ENCODE assay signal across 8 mouse cellular contexts in the genomic region with DNA sequence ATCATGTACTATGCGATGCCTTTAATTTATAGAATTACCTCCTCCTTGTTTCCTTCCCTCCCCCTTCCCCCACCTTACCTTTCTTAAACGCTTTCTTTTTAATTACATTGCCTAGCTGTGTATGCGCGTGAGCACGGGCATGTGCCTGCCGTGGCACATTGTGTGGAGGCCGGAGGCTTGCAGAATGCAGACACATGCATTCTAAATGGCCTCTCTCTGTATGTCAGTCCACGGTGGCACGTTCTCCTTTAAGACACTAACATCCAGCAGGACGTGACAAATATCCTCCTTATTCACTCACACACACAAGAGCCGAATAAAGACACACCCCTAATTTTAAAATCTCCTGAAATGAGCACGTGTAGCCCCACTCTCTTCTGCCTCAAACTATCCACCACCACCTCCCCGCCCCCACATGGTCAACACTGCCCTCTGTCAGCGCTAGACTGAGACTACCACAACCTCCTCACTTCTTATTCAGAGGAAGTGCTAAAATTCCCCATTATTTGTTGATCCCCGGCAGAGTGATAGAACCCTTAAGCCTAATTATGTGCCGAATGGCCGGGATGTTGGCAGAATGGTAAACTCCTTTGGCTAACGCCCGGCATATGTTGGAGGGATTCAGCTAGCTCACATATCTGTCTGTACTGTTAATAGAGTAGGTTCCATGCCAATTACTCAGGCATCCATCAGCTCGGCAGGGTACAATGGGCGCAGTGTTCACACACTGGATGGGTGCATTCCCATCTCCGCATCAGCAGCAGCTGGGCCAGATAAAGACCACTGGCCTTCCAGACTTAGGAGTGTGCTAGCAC.
DNase-seq lines count a peak whose midpoint lies in the region; ATAC-seq and TF ChIP-seq lines count a peak whose summit lies in the region.

No protein-coding gene starts in this region.

- H3K9me3 ChIP-seq in forebrain, embryonic 13.5 days (replicated peaks) = no peaks in the 10 kb centered on the region
- H3K9me3 ChIP-seq in heart, postnatal 0 days (replicated peaks; ENCODE audit: control insufficient read depth, low read length) = peaks cover 5% of the 10 kb centered on the region; the same call in 1 of the 2 replicates
- H3K9me3 ChIP-seq in liver, postnatal 0 days (ENCODE audit: low read length) = peaks cover 6% of the 10 kb centered on the region
- 0 out of 2 replicates have a peak, but pooled peaks cover 4% of the 10 kb centered on the region for H3K9me3 ChIP-seq in neural tube, embryonic 11.5 days (ENCODE audit: control insufficient read depth, low read length)

- no peak for TF ChIP-seq EP300 in heart, postnatal 0 days (IDR thresholded peaks at IDR 0.05; ENCODE audit: low read depth)
- no peak for TF ChIP-seq EP300 in liver, postnatal 0 days (IDR thresholded peaks at IDR 0.05; ENCODE audit: low read depth)

- DNase-seq in adrenal gland, adult 2 months = peak; percentile 82
- DNase-seq in heart, postnatal 0 days (ENCODE audit: low spot score) = peak; percentile 84
- DNase-seq in kidney, postnatal 14 days = peak; percentile 69
- peak; percentile 69 for DNase-seq in liver, postnatal 0 days
- DNase-seq in neural tube, embryonic 11.5 days (ENCODE audit: low spot score) = peak; percentile 83
- peak; percentile 53 to 80 for DNase-seq in urinary bladder, postnatal 4 days (ENCODE audit: low spot score in 2 of 2)

- peak overlapping the region; percentile 34 for H3K4me3 ChIP-seq in forebrain, embryonic 13.5 days
- peak overlapping the region; percentile 47 for H3K4me3 ChIP-seq in heart, postnatal 0 days (ENCODE audit: low read depth, low read length)
- peak overlapping the region; percentile 46 for H3K4me3 ChIP-seq in liver, postnatal 0 days (ENCODE audit: low read depth, low read length)
- peak overlapping the region; percentile 12 for H3K4me3 ChIP-seq in neural tube, embryonic 11.5 days (ENCODE audit: low read depth, low read length)

- peak; percentile 32 for ATAC-seq in CD4-positive, CD25-positive, alpha-beta regulatory T cell, adult 4 months
- peak; percentile 88 for ATAC-seq in forebrain, embryonic 13.5 days
- ATAC-seq in heart, postnatal 0 days (ENCODE audit: insufficient read depth, low read depth) = peak; percentile 49
- peak; percentile 53 for ATAC-seq in liver, postnatal 0 days
- ATAC-seq in neural tube, embryonic 11.5 days (ENCODE audit: insufficient read depth, low FRiP score, low TSS enrichment) = peak; percentile 91

- 4% methylated on average over 22 of the region's 22 CpGs for WGBS in forebrain, embryonic 13.5 days
- 8% methylated on average over 22 of the region's 22 CpGs for WGBS in heart, postnatal 0 days
- WGBS in liver, postnatal 0 days (ENCODE audit: insufficient replicate concordance) = 11% methylated on average over 22 of the region's 22 CpGs
- 8% methylated on average over 22 of the region's 22 CpGs for WGBS in neural tube, embryonic 11.5 days

- H3K27me3 ChIP-seq in forebrain, embryonic 13.5 days = no peaks in the 10 kb centered on the region
- H3K27me3 ChIP-seq in heart, postnatal 0 days (ENCODE audit: control insufficient read depth, insufficient read depth, low read length) = no peaks in the 10 kb centered on the region
- no peaks in the 10 kb centered on the region for H3K27me3 ChIP-seq in liver, postnatal 0 days (ENCODE audit: insufficient read depth, low read length)
- H3K27me3 ChIP-seq in neural tube, embryonic 11.5 days (ENCODE audit: control insufficient read depth, insufficient read depth, low read length) = no peaks in the 10 kb centered on the region

- H3K27ac ChIP-seq in forebrain, embryonic 13.5 days = peak overlapping the region; percentile 95
- peak overlapping the region; percentile 77 for H3K27ac ChIP-seq in heart, postnatal 0 days (ENCODE audit: low read depth)
- H3K27ac ChIP-seq in liver, postnatal 0 days (ENCODE audit: low read depth) = peak overlapping the region; percentile 49; the same call in 1 of the 2 replicates
- peak overlapping the region; percentile 84 for H3K27ac ChIP-seq in neural tube, embryonic 11.5 days (ENCODE audit: low read depth, low read length)

- peaks cover 58% of the 10 kb centered on the region for H3K4me1 ChIP-seq in forebrain, embryonic 13.5 days
- H3K4me1 ChIP-seq in heart, postnatal 0 days (ENCODE audit: control insufficient read depth, insufficient read depth) = peaks cover 27% of the 10 kb centered on the region
- peaks cover 41% of the 10 kb centered on the region for H3K4me1 ChIP-seq in liver, postnatal 0 days (ENCODE audit: insufficient read depth)
- peaks cover 27% of the 10 kb centered on the region for H3K4me1 ChIP-seq in neural tube, embryonic 11.5 days (ENCODE audit: control insufficient read depth, insufficient read depth, low read length)

- peak overlapping the region; percentile 66 for H3K4me2 ChIP-seq in forebrain, embryonic 13.5 days
- peak overlapping the region; percentile 84 for H3K4me2 ChIP-seq in heart, postnatal 0 days (ENCODE audit: low read depth, low read length)
- peak overlapping the region; percentile 83 for H3K4me2 ChIP-seq in liver, postnatal 0 days (ENCODE audit: low read depth, low read length)
- peak overlapping the region; percentile 46 for H3K4me2 ChIP-seq in neural tube, embryonic 11.5 days (ENCODE audit: low read depth)

- H3K36me3 ChIP-seq in forebrain, embryonic 13.5 days (ENCODE audit: poor library complexity, severe bottlenecking) = no peaks in the 10 kb centered on the region
- H3K36me3 ChIP-seq in heart, postnatal 0 days (replicated peaks; ENCODE audit: control insufficient read depth, insufficient read depth, low read length) = no peaks in the 10 kb centered on the region
- H3K36me3 ChIP-seq in liver, postnatal 0 days (replicated peaks; ENCODE audit: insufficient read depth, low read length) = no peaks in the 10 kb centered on the region
- no peaks in the 10 kb centered on the region for H3K36me3 ChIP-seq in neural tube, embryonic 11.5 days (ENCODE audit: control insufficient read depth, insufficient read depth, low read length)

- H3K9ac ChIP-seq in forebrain, embryonic 13.5 days = peak overlapping the region; percentile 38
- H3K9ac ChIP-seq in heart, postnatal 0 days (replicated peaks; ENCODE audit: low read depth, low read length) = no peak overlapping the region
- 0 out of 2 replicates have a peak overlapping the region, but pooled peaks have one; percentile 19 for H3K9ac ChIP-seq in liver, postnatal 0 days (replicated peaks)
- peak overlapping the region; percentile 47 for H3K9ac ChIP-seq in neural tube, embryonic 11.5 days (ENCODE audit: low read length)

- TF ChIP-seq CTCF in heart, postnatal 0 days (IDR thresholded peaks at IDR 0.05; ENCODE audit: low read depth) = peak; percentile 75
- TF ChIP-seq CTCF in liver, postnatal 0 days (IDR thresholded peaks at IDR 0.05; ENCODE audit: low read depth) = peak; percentile 76

Comparison
In these comparisons a context has a peak if more than half of its experiments do, and no peak if none do; other contexts are left out.
1. Peak in every context shown above with its lines: DNase-seq, ATAC-seq, H3K4me3 ChIP-seq and H3K27ac ChIP-seq.
2. ATAC-seq: peak in every context shown above with its lines; median percentile 91 in neural tube, embryonic 11.5 days; 88 in forebrain, embryonic 13.5 days; 53 in liver, postnatal 0 days; 49 in heart, postnatal 0 days; 32 in CD4-positive, CD25-positive, alpha-beta regulatory T cell, adult 4 months.